Mouse (Mus musculus): Measurements from ENCODE around the gene Plagl1. TPM values are rescaled to one million over a fixed set of nuclear protein-coding genes. Genes with fewer than 3 reads are reported as not detected.

Plagl1 gene
- polyA plus RNA-seq, 1 experiment, result 21.4 TPM

- DNase-seq (ENCODE audit: extremely low spot score in 1 of 2, low spot score in 1 of 2), result no peak
Measured at GRCm38 (mm10) chr10:13076807-13077532, 16.7 kb downstream of the Plagl1 start.

DNA sequence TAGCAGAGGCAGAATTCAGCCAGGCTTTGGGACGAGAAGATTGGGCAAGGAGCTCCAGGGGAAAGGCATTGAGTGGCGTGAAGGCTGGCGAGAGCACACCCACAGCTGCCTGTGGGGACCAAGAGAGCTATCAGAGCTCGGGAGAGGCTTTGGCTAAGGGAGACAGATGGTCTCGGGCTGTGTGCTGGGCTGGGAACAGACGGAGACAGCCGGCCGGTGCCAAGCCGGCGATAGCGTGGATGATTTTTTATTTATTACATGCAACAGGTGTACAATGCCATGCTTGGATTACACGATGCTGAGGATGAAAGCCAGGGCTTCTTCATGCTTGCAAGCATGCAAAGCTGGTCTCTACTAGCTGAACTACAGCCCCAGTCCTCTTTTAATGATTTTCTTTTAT, 22.2 kb downstream of the Plagl1 start:
- DNase-seq (ENCODE audit: extremely low spot score in 1 of 2, low spot score in 1 of 2), result peak in 1 of 2 experiments; percentile 4

GRCm38 (mm10) chr10:13090596-13091424, 30.5 kb downstream of the Plagl1 start:
- peak; percentile 38 to 72 for DNase-seq (ENCODE audit: extremely low spot score in 1 of 2, low spot score in 1 of 2)

DNA sequence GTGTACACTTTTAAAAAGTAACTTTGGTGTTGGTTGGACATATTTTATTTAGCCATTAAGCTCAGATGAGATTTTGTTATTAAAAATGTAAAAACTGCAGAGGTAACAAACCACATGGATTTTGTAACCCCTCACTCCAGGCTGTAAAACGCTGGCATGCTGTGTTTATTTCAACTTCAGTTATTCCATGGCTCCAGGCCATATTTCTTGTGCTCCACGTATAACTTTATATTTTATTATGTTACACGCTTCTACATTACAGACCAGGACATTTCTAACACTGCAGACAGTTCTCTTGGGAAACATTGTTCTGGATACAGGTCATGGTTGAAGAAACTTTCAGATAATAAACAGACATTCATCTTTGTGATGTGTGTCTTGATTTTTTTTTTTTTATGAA, 32.7 kb downstream of the Plagl1 start:
- DNase-seq (ENCODE audit: extremely low spot score in 1 of 2, low spot score in 1 of 2), result no peak

DNA sequence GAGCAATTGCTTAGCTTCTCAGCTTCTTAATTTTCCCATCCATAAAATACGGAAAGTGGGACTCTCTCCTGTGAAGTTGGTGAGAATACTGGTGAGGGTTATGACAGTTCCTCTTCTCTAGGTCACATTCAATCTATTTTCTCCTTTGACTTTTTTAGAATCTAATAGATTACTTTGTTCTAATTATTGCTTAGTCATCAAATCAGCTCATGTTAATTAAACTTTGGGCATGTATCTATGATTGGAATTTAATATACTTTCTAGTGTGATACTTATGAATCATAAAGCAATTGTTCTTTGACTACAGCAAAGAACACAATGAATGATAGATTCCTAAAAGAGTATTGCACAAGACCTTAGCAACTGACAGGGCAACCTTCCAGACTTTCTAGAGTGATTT, 38.6 kb downstream of the Plagl1 start:
- no peak for DNase-seq (ENCODE audit: extremely low spot score in 1 of 2, low spot score in 1 of 2)

GRCm38 (mm10) chr10:13100061-13100648, 39.9 kb downstream of the Plagl1 start:
- no peak for DNase-seq (ENCODE audit: extremely low spot score in 1 of 2, low spot score in 1 of 2)

DNA sequence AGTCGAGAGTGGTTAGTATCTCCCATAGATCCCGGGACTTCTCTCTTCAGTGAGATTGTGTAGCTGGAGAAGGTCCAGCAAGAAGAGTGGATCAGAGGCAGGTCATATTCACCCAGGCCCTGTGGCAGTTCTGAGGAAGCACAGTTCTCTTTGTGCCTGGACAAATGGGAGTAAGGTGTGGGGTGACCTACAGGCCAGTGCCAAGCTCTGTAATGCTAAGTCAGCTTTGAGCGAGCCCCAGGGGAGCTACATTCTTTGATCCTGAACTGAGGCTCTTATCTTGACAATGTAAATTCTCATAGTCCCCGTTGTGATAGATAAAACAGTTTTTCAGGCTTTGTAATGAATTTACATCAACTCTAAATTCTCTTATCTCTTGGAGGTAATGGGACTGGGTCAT, 42.1 kb downstream of the Plagl1 start:
- DNase-seq (ENCODE audit: extremely low spot score in 1 of 2, low spot score in 1 of 2), result no peak

- no peak for DNase-seq (ENCODE audit: extremely low spot score in 1 of 2, low spot score in 1 of 2)
Measured at GRCm38 (mm10) chr10:13103838-13104237, 43.5 kb downstream of the Plagl1 start.

DNA sequence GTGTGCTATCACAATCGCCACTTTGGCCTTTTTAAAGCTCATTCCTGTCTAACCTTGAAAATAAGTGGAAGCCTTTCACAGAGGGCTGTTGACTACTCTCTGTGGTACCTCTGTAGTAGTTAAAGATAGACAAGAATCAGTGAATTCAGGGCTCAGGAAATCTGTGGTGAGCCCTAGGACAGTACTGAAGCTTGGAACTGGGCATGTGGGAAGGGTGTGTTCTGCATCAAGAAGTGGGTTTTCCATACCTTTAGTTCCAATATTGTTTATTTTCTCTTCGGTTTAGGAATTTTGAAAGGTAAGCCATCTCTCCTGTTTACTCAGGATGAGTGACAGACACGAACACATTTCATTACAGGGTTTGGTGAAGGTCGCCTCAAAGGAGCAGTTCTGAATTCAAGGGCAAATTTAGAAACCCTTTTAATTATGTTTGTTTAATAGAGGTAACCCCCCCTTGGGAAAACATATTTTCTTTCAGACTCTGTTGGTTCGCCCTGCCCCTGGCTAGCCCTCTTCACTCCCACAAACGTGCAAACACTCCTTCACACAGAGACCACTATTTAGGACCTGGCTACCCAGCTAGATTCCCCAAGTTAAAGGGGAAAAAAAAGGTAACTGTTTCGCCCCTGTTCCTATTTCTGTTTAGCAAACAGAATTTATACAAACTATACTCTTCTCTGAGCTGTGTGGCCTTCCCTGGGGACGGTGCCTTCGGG, 46.8 kb downstream of the Plagl1 start:
- DNase-seq (ENCODE audit: extremely low spot score in 1 of 2, low spot score in 1 of 2), result no peak

DNA sequence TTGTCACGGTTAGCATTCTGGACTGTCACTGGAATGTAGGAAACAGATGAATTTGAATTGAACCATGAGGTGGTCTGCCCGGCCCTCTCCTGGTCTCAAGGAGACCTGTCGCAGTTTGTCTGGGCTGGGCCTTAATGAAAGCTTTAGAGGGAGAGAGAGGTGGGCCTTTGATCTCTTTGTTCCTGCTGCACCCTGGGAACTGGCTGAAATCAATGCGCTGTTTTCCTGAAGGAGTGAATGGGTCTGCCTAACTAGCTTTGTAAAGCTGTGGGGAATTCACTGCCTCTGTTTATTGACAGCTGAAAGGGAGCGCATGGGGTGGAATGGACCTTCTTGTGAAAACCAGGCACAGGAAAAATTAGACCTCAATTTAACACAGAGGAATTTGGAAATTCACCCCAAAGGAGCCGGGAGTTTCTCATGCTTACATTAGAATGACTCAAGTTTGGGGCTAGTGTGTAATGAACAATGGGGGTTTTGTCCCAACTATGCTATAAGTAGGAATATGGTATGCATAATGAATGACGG, 47.8 kb downstream of the Plagl1 start:
- no peak for DNase-seq (ENCODE audit: extremely low spot score in 1 of 2, low spot score in 1 of 2)

DNA sequence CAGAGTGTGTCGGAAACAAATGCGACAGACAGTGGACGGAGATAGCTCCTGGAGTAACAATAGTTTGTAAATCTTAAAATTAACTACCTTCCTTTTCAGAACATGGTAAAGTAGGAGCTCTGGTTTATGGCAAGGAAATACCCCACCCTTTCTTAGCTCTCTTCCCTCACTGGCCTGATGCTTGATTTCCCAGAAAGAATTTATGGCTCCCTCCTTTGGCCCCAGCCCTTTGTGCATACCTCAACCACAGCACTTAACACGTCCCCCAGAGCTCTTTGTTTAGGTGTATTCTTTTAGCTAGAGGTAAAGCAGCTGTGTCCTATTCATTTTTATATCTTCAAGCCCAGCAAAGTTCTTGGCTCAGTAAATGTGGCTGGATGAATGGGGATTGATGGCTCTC, 48.5 kb downstream of the Plagl1 start:
- DNase-seq (ENCODE audit: extremely low spot score in 1 of 2, low spot score in 1 of 2), result no peak

DNA sequence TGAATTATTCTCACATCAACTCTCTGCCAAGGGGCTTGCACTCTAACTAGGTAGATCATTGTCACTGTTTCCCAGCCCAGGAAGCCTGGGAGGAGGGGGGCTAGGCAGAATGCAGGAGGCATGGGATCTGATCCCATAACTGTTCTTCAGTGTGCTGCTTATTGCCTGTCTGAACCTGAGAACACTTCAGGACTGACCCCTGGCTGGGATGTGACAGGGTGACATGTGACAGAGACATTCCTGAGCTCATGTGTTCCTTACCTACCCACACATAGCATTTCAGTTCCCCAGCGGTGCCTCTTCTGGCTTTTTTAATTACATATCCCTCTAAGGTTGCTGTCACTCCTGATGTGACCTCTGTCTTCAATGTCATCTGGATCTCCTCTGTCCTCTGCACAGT, 49.5 kb downstream of the Plagl1 start:
- DNase-seq (ENCODE audit: extremely low spot score in 1 of 2, low spot score in 1 of 2), result no peak

DNA sequence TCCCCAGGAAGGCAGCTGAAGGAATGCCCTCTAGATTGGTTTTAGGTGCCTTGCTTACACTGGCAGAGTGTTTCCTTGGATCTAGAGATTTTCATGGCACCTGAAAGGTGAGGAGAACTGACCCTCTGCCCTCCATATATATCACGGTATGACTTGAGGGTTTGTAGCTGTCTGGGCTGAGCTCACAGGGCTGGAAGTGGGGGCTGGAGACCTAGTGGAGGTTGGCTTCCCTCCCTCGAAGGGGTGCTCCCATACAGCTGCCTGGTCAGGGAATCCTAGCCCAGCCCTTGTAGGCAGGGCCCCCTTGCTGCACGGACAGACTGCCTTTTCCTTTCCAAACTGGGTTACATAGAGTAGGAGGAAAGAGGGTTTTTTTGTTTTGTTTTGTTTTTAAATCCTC, 52.5 kb downstream of the Plagl1 start:
- DNase-seq (ENCODE audit: extremely low spot score in 1 of 2, low spot score in 1 of 2), result no peak

DNA sequence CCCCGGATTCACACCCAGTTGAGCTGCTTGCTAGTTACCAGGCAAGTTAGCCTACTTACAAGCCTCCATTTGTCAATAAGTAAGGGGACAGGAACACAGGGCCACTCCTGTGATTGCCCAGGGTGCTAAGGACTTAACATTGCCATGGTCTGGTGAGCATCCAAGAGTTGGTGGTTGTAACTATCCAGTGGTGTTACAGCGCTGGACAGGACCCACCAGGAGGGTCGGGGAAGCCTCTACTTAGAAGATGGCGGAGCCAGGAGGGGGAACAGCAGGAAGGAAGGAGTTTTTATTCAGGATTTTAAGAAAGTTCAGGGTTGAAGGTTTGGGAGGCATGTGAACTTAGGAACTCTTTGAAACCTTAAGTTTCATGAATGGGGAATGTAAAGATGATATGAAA, 53.3 kb downstream of the Plagl1 start:
- DNase-seq (ENCODE audit: extremely low spot score in 1 of 2, low spot score in 1 of 2), result no peak

DNA sequence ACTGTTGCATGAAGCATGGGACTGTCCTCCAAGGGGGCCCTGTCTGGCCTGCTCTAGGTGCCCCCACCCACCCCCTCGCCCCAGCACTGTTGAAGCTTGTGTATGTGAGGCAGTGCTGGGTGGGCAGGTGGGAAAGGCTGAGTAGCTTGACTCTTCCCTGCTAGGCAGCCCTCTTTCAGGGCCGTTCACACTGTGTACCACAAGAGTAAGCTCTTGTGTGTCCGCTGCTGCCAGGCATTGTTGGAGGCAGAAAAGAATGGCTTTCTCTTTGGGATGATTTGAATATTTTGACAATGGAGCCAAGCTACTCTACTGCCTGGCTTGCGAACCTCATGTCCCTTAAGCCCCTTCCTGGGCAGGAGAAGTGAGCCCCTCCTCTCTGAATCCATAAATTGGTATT, 54.7 kb downstream of the Plagl1 start:
- no peak for DNase-seq (ENCODE audit: extremely low spot score in 1 of 2, low spot score in 1 of 2)

DNA sequence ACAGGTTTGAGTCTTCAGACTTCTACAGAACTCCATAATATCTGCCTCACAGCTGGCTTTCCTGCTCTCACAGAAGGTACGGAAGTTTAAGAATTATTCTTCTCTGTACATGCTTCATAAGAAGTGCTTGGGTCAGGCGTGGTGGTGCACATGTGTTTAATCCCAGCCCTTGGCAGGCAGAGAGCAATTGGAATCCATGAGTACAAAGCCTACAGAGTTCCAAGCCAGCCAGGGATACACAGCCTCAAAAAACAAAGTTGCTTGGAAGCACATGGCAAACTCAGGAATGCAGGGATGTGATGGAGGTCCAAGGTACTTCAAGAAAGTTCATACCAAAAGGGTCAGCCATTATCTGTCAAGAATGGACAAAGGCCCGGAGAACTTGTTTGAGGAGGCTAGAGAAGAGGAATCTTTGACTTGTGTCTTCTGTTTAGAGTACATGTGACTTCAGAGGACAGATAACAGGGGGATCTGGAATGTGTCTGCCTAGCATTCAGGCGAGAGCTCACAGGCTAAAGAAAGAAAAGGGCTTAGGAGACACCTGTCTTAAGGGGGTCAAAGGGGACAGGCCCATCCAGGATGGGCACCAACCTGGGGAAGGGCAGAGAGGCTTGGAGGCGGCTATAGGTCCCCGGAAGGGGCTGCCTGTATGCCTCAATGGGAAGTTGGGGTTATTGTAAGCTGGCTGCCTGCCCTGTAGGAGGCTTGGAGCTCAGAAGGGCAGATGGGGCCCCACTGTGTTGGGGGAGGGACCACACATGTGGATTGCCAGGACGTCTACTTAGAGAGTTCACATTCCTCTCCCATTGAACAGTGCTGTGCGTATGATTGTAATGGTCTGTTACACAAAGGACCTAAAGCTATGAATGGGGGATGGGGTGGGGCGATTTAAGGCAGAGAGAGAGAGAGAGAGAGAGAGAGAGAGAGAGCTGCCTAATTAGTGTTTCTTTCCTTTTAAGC, 56.7 kb downstream of the Plagl1 start:
- no peak for DNase-seq (ENCODE audit: extremely low spot score in 1 of 2, low spot score in 1 of 2)

DNA sequence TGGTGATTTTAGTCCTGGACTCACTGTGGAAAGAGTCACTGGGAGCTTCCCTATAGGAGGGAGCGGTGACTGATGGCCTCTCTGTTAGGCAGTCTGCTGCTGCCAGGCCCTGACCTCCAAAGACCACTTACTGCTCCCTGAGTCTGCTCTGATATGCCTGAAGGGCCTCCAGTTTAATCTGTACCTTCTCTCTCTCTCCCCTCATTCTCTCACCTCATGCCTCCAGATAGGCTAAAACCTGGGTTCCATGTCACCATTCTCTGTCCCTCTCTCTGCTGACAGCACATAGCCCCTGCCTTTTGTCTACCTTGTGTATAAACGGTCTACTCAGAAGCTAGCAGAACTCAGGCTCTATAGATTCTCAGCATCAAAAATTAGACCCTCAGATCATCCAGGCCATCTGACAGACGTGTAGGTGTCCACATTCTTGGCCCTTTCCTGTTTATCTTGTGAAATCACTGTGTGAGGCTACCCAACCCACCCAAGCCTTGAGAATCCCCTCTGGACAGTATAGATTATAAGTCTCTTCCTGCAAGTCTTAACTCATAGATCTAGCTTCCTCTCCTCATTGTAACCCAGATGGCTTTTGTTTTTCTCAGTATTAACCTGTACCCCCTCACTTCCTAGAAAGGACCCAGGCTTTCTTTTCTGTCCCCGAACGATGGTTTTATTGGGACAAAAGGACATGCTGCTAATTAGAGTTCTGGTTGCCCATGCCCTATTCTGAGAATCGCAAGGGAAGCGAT, 57.9 kb downstream of the Plagl1 start:
- no peak for DNase-seq (ENCODE audit: extremely low spot score in 1 of 2, low spot score in 1 of 2)

- DNase-seq (ENCODE audit: extremely low spot score in 1 of 2, low spot score in 1 of 2), result no peak
Measured at GRCm38 (mm10) chr10:13118770-13119102, 58.4 kb downstream of the Plagl1 start.

GRCm38 (mm10) chr10:13119300-13119699, 59.0 kb downstream of the Plagl1 start:
- no peak for DNase-seq (ENCODE audit: extremely low spot score in 1 of 2, low spot score in 1 of 2)

All from frontal cortex, adult 2 months (tissue).